ENCODE assay signal across 8 mouse cellular contexts in the genomic region with DNA sequence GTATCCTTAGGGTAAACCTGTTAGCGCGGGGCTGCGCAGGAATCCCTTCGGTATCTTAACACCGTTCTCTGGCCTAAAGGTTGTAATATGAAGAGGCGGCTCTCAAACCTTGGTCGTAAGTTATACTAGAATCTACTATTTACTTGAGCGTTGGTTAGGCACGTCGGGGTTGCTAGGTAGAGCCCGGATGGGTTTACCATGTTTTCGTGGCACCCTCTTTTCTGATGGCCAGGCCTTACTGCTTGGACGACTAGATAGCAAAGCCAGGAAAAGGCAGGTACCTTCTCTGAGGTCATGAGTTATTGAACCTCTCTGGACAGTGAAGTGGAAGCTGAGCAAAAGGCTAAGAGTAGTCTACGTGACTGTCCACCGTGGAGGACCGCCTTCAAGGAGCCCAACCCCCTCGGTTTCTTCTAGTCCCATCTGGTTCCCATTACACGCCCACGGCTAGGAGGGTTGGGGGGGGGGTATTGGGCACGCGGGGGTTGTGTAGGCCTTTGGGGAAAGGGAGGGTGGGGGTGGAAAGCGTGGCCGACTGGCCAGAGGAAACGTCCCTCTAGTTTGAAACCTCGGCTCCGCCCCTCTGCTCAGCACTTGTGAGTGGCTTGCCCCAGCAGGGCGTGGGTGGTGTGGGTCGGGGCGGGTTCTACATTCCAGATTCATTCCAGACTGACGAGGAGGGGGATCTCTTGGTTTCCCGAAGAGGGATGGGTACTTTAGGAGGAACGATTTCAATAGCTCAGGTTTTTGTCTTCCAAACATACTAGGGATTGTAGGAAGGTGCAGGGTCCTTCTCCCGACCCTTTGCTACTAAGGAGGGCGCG. TPM values are rescaled to one million over a fixed set of nuclear protein-coding genes. Genes with fewer than 3 reads are reported as not detected.
A peak's percentile ranks its signal among the peaks of the same experiment; 100 is the strongest.
DNase-seq lines count a peak whose midpoint lies in the region; ATAC-seq lines count a peak whose summit lies in the region.

No protein-coding gene starts in this region.

- peak overlapping the region; percentile 89 for H3K27ac ChIP-seq in forebrain, embryonic 10.5 days
- H3K27ac ChIP-seq in heart, embryonic 15.5 days = peak overlapping the region; percentile 99
- H3K27ac ChIP-seq in neural tube, embryonic 14.5 days (ENCODE audit: low read depth, low read length) = peak overlapping the region; percentile 56; the same call in 1 of the 2 replicates

- peak overlapping the region; percentile 89 for H3K9ac ChIP-seq in heart, embryonic 15.5 days
- peak overlapping the region; percentile 51; the same call in 1 of the 2 replicates for H3K9ac ChIP-seq in neural tube, embryonic 14.5 days (replicated peaks; ENCODE audit: low read depth, low read length)

- H3K4me2 ChIP-seq in heart, embryonic 15.5 days = peak overlapping the region; percentile 85
- peak overlapping the region; percentile 71 for H3K4me2 ChIP-seq in neural tube, embryonic 14.5 days (ENCODE audit: low read depth, low read length)

- peaks cover 73% of the 10 kb centered on the region for H3K27me3 ChIP-seq in forebrain, embryonic 10.5 days (ENCODE audit: poor library complexity, severe bottlenecking)
- no peaks in the 10 kb centered on the region for H3K27me3 ChIP-seq in heart, embryonic 15.5 days
- peaks cover 37% of the 10 kb centered on the region for H3K27me3 ChIP-seq in neural tube, embryonic 14.5 days (ENCODE audit: control insufficient read depth, insufficient read depth, low read length)

- ATAC-seq in heart, embryonic 15.5 days (replicated peaks; ENCODE audit: insufficient number of reproducible peaks, insufficient read depth, low FRiP score, low read depth) = peak; percentile 76
- ATAC-seq in neural tube, embryonic 14.5 days (ENCODE audit: low read depth) = peak; percentile 29; the same call in 1 of the 2 replicates

- H3K4me1 ChIP-seq in forebrain, embryonic 10.5 days = peaks cover 71% of the 10 kb centered on the region
- H3K4me1 ChIP-seq in heart, embryonic 15.5 days (replicated peaks) = peaks cover 58% of the 10 kb centered on the region
- peaks cover 11% of the 10 kb centered on the region; the same call in 1 of the 2 replicates for H3K4me1 ChIP-seq in neural tube, embryonic 14.5 days (ENCODE audit: control insufficient read depth, insufficient read depth, low read length)

- 2% methylated on average over 35 of the region's 35 CpGs for WGBS in forebrain, embryonic 10.5 days
- 2% methylated on average over 35 of the region's 35 CpGs for WGBS in heart, embryonic 15.5 days
- WGBS in neural tube, embryonic 14.5 days = 2% methylated on average over 34 of the region's 35 CpGs

- peak overlapping the region; percentile 61 for H3K4me3 ChIP-seq in forebrain, embryonic 10.5 days
- H3K4me3 ChIP-seq in heart, embryonic 15.5 days = peak overlapping the region; percentile 78
- H3K4me3 ChIP-seq in neural tube, embryonic 14.5 days (ENCODE audit: low read depth, low read length) = peak overlapping the region; percentile 43

- DNase-seq in CD4-positive helper T cell, adult 2 months (ENCODE audit: low read depth, low spot score) = peak; percentile 82
- peak; percentile 91 to 94 for DNase-seq in adrenal gland, postnatal 36 days
- DNase-seq in forebrain, embryonic 10.5 days (ENCODE audit: extremely low spot score, low spot score) = peak; percentile 70
- peak; percentile 95 for DNase-seq in kidney, postnatal 10 days
- peak; percentile 95 to 97 for DNase-seq in lung, adult 18-20 months
- DNase-seq in testis, postnatal 10 days (ENCODE audit: low spot score) = peak; percentile 93

- no peaks in the 10 kb centered on the region for H3K9me3 ChIP-seq in forebrain, embryonic 10.5 days
- no peaks in the 10 kb centered on the region for H3K9me3 ChIP-seq in heart, embryonic 15.5 days (replicated peaks)
- H3K9me3 ChIP-seq in neural tube, embryonic 14.5 days (ENCODE audit: control insufficient read depth, low read length) = no peaks in the 10 kb centered on the region

- peaks cover 18% of the 10 kb centered on the region for H3K36me3 ChIP-seq in forebrain, embryonic 10.5 days (replicated peaks)
- peaks cover 7% of the 10 kb centered on the region; the same call in 1 of the 2 replicates for H3K36me3 ChIP-seq in heart, embryonic 15.5 days
- no peaks in the 10 kb centered on the region for H3K36me3 ChIP-seq in neural tube, embryonic 14.5 days (ENCODE audit: control insufficient read depth, insufficient read depth, low read length)

RNA-seq across cellular contexts. Expression of gene Nemp1, which starts 0.8 kb away (rescaled TPM):
- 1 to 10 TPM; 6.5 to 7.3 TPM for total RNA-seq in adrenal gland, postnatal 36 days (2021)
- 9.9 and 10.0 TPM in 2 replicates for polyA plus RNA-seq in forebrain, embryonic 10.5 days (2016; fragmentation: Nextera tagmentation; extraction: Ambion mirVana)
- polyA plus RNA-seq in heart, embryonic 15.5 days (2015; fragmentation: Nextera tagmentation; extraction: Ambion mirVana) = 7.8 and 8.9 TPM in 2 replicates
- 3.0 and 3.4 TPM in 2 replicates for polyA plus RNA-seq in neural tube, embryonic 14.5 days (2014; fragmentation: Nextera tagmentation; extraction: Ambion mirVana)

RNA-seq across cellular contexts. Expression of gene Nab2, which starts 0.9 kb away (rescaled TPM):
- total RNA-seq in adrenal gland, postnatal 36 days (2021) = 10 to 100 TPM; 19.7 to 32.0 TPM
- polyA plus RNA-seq in forebrain, embryonic 10.5 days (2016; fragmentation: Nextera tagmentation; extraction: Ambion mirVana) = 5.6 and 6.2 TPM in 2 replicates
- polyA plus RNA-seq in heart, embryonic 15.5 days (2015; fragmentation: Nextera tagmentation; extraction: Ambion mirVana) = 10.9 and 14.9 TPM in 2 replicates
- 0.79 and 2.2 TPM in 2 replicates for polyA plus RNA-seq in neural tube, embryonic 14.5 days (2014; fragmentation: Nextera tagmentation; extraction: Ambion mirVana)

RNA-seq across cellular contexts. Expression of gene Stat6, which starts 24.7 kb away (rescaled TPM):
- 10 to 100 TPM; 93.2 to 99.8 TPM for total RNA-seq in adrenal gland, postnatal 36 days (2021)
- polyA plus RNA-seq in forebrain, embryonic 10.5 days (2016; fragmentation: Nextera tagmentation; extraction: Ambion mirVana) = 7.3 and 7.7 TPM in 2 replicates
- 26.2 and 33.5 TPM in 2 replicates for polyA plus RNA-seq in heart, embryonic 15.5 days (2015; fragmentation: Nextera tagmentation; extraction: Ambion mirVana)
- polyA plus RNA-seq in neural tube, embryonic 14.5 days (2014; fragmentation: Nextera tagmentation; extraction: Ambion mirVana) = 1.8 and 5.3 TPM in 2 replicates

RNA-seq across cellular contexts. Expression of gene Myo1a, which starts 37.5 kb away (rescaled TPM):
- 10 to 100 TPM in 1 of 2 experiments, under 1 TPM in 1; 0.95 to 13.8 TPM for total RNA-seq in adrenal gland, postnatal 36 days (2021)
- polyA plus RNA-seq in forebrain, embryonic 10.5 days (2016; fragmentation: Nextera tagmentation; extraction: Ambion mirVana) = 0.40 and 0.44 TPM in 2 replicates
- 0.25 and 0.29 TPM in 2 replicates for polyA plus RNA-seq in heart, embryonic 15.5 days (2015; fragmentation: Nextera tagmentation; extraction: Ambion mirVana)
- 0.28 and 1.1 TPM in 2 replicates for polyA plus RNA-seq in neural tube, embryonic 14.5 days (2014; fragmentation: Nextera tagmentation; extraction: Ambion mirVana)

RNA-seq across cellular contexts. Expression of gene Lrp1, which starts 46.5 kb away (rescaled TPM):
- 100 to 1,000 TPM; 192 to 251 TPM for total RNA-seq in adrenal gland, postnatal 36 days (2021)
- polyA plus RNA-seq in forebrain, embryonic 10.5 days (2016; fragmentation: Nextera tagmentation; extraction: Ambion mirVana) = 66.5 and 67.4 TPM in 2 replicates
- polyA plus RNA-seq in heart, embryonic 15.5 days (2015; fragmentation: Nextera tagmentation; extraction: Ambion mirVana) = 31.2 and 43.1 TPM in 2 replicates
- polyA plus RNA-seq in neural tube, embryonic 14.5 days (2014; fragmentation: Nextera tagmentation; extraction: Ambion mirVana) = 110 and 125 TPM in 2 replicates

Comparison
In these comparisons a context has a peak if more than half of its experiments do, and no peak if none do; other contexts are left out.
1. Peak in every context shown above with its lines: DNase-seq, ATAC-seq, H3K4me3 ChIP-seq and H3K27ac ChIP-seq.